Mouse (Mus musculus): Measurements from ENCODE around the gene Gpr88.

Gpr88 gene

GRCm38 (mm10) chr3:116253077-116253531, at the start of gene Gpr88:
Gene Gpr88, minus strand, starts transcription at chr3:116253503.
- DNase-seq (ENCODE audit: low spot score), result peak; percentile 51

GRCm38 (mm10) chr3:116302581-116302980, 49.3 kb upstream of the Gpr88 start:
- DNase-seq (ENCODE audit: low spot score), result no peak

- DNase-seq (ENCODE audit: low spot score), result no peak
Measured at GRCm38 (mm10) chr3:116301754-116302153, 48.5 kb upstream of the Gpr88 start.

- no peak for DNase-seq (ENCODE audit: low spot score)
Measured at GRCm38 (mm10) chr3:116298727-116299126, 45.4 kb upstream of the Gpr88 start.

- DNase-seq (ENCODE audit: low spot score), result no peak
Measured at GRCm38 (mm10) chr3:116298003-116298402, 44.7 kb upstream of the Gpr88 start.

- no peak for DNase-seq (ENCODE audit: low spot score)
Measured at GRCm38 (mm10) chr3:116297170-116297569, 43.9 kb upstream of the Gpr88 start.

- DNase-seq (ENCODE audit: low spot score), result no peak
Measured at GRCm38 (mm10) chr3:116290041-116290815, 36.9 kb upstream of the Gpr88 start.

- DNase-seq (ENCODE audit: low spot score), result no peak
Measured at GRCm38 (mm10) chr3:116288833-116289232, 35.5 kb upstream of the Gpr88 start.

- DNase-seq (ENCODE audit: low spot score), result no peak
Measured at GRCm38 (mm10) chr3:116284735-116285134, 31.4 kb upstream of the Gpr88 start.

- DNase-seq (ENCODE audit: low spot score), result no peak
Measured at GRCm38 (mm10) chr3:116283996-116284395, 30.7 kb upstream of the Gpr88 start.

- DNase-seq (ENCODE audit: low spot score), result no peak
Measured at GRCm38 (mm10) chr3:116281663-116282062, 28.4 kb upstream of the Gpr88 start.

- DNase-seq (ENCODE audit: low spot score), result no peak
Measured at GRCm38 (mm10) chr3:116277146-116277545, 23.8 kb upstream of the Gpr88 start.

GRCm38 (mm10) chr3:116271679-116272078, 18.4 kb upstream of the Gpr88 start:
- DNase-seq (ENCODE audit: low spot score), result no peak

GRCm38 (mm10) chr3:116267036-116267654, 13.8 kb upstream of the Gpr88 start:
- no peak for DNase-seq (ENCODE audit: low spot score)

- no peak for DNase-seq (ENCODE audit: low spot score)
Measured at GRCm38 (mm10) chr3:116266360-116266759, 13.1 kb upstream of the Gpr88 start.

- no peak for DNase-seq (ENCODE audit: low spot score)
Measured at GRCm38 (mm10) chr3:116263977-116264376, 10.7 kb upstream of the Gpr88 start.

- DNase-seq (ENCODE audit: low spot score), result no peak
Measured at GRCm38 (mm10) chr3:116263061-116263460, 9.8 kb upstream of the Gpr88 start.

- DNase-seq (ENCODE audit: low spot score), result no peak
Measured at GRCm38 (mm10) chr3:116256104-116256503, 2.8 kb upstream of the Gpr88 start.

- DNase-seq (ENCODE audit: low spot score), result peak; percentile 6
Measured at GRCm38 (mm10) chr3:116252255-116253040, 855 bp downstream of the Gpr88 start.

GRCm38 (mm10) chr3:116251481-116252254, 1.6 kb downstream of the Gpr88 start:
- peak; percentile 27 for DNase-seq (ENCODE audit: low spot score)

- DNase-seq (ENCODE audit: low spot score), result no peak
Measured at GRCm38 (mm10) chr3:116249026-116249425, 4.3 kb downstream of the Gpr88 start.

GRCm38 (mm10) chr3:116244476-116244875, 8.8 kb downstream of the Gpr88 start:
- no peak for DNase-seq (ENCODE audit: low spot score)

Data from ovary, postnatal 10 days (tissue).